Mouse (Mus musculus): ENCODE measurements at regions not wholly inside any gene's neighbourhood (a gene's known extent, or its start where the extent isn't known, plus 50 kb on each side); places are given as distances from the start of the nearest gene placed in this dataset.

DNA sequence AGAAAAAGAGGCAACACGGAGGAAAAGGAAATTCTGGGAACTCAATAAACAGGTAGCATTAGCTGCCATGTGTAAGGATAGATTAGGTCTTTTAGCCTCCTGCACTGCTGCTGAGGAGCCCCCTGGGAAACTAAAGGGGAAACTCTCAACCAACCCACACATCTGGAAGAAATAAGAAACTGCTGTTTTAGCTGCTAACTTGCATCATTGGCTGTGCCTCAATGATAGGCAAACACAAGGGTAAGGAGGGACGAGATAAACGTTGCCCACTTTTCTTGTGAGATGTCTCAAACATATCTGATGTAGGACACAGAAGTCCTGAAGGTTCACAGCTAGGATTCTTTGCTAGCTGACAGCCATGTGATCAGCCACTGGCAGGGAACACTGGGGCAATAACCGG lies 1058.0 kb downstream of the Agbl1 start:
- TF ChIP-seq CTCF (conservative IDR thresholded peaks at IDR 0.05; ENCODE audit: insufficient read depth, insufficient read length, low read depth, low read length) (no peak), POLR2A (IDR thresholded peaks at IDR 0.05; ENCODE audit: low read depth, low read length) (no peak)

Data from kidney, adult 2 months (tissue).